Mouse (Mus musculus) stomach, embryonic 14.5 days (tissue): ENCODE results near the gene Hdgfl3. TPM values are rescaled to one million over a fixed set of nuclear protein-coding genes. Genes with fewer than 3 reads are reported as not detected.

Experiments
- ATAC-seq: fragments of 200-750 bp; cut with Nextera tagmentation; 2 replicates; pipeline ENCODE4 v1.8.0; 2017; ENCODE audit warnings: low read depth, moderate TSS enrichment; ENCODE audit not compliant: insufficient number of reproducible peaks, insufficient read depth, low FRiP score
- H3K27ac ChIP-seq: fragments of 300-500 bp; sonication (generic); 2 replicates; pipeline ENCODE4 v1.5.1; 2014; ENCODE audit warnings: mild to moderate bottlenecking, low read length, moderate library complexity, mixed read lengths
- H3K27me3 ChIP-seq: fragments of 300-500 bp; sonication (generic); 2 replicates; pipeline ENCODE4 v1.6.1; 2014; ENCODE audit warnings: low read length, control low read depth, mixed read lengths; ENCODE audit not compliant: control insufficient read depth, insufficient read depth
- H3K36me3 ChIP-seq: fragments of 300-500 bp; sonication (generic); 2 replicates; pipeline ENCODE4 v1.6.1; 2014; ENCODE audit warnings: mild to moderate bottlenecking, control low read depth, low read length, moderate library complexity, mixed read lengths; ENCODE audit not compliant: control insufficient read depth, insufficient read depth
- H3K4me1 ChIP-seq: fragments of 300-500 bp; sonication (generic); 2 replicates; pipeline ENCODE4 v1.6.1; 2014; ENCODE audit warnings: low read length, control low read depth, mixed read lengths; ENCODE audit not compliant: control insufficient read depth, insufficient read depth
- H3K4me2 ChIP-seq: fragments of 300-500 bp; sonication (generic); replicated peaks from 2 replicates; pipeline ENCODE4 v1.6.1; 2014; ENCODE audit warnings: low read depth, low read length, control low read depth
- H3K4me3 ChIP-seq: fragments of 300-500 bp; sonication (generic); 2 replicates; pipeline ENCODE4 v1.5.1; 2014; ENCODE audit warnings: low read depth, low read length, control low read depth
- H3K9ac ChIP-seq: fragments of 300-500 bp; sonication (generic); replicated peaks from 2 replicates; pipeline ENCODE4 v1.6.1; 2014; ENCODE audit warnings: low read depth, mild to moderate bottlenecking, control low read depth, low read length, moderate library complexity, mixed read lengths
- H3K9me3 ChIP-seq: fragments of 300-500 bp; sonication (generic); 2 replicates; pipeline ENCODE4 v1.6.1; 2016; ENCODE audit warnings: low read depth, low read length, control low read depth; ENCODE audit not compliant: control insufficient read depth
- WGBS: fragments of 180-500 bp; shearing (Covaris S2); extraction: QIAGEN DNeasy Blood & Tissue Kit; methylation state at CpG from one replicate; pipeline ENCODE4 v1.1.7; 2014; 5-methylcytosine and 5-hydroxymethylcytosine counted together
- polyA plus RNA-seq: library from polyadenylated mRNA; unstranded; fragments of >200 nt; fragmentation: Nextera tagmentation; extraction: Ambion mirVana; gene quantifications from 2 replicates; pipeline ENCODE4 v1.2.1, GENCODE M21; 2014

The Hdgfl3 gene
- polyA plus RNA-seq, 1 experiment from 2014 or later = 20.2 TPM

DNA sequence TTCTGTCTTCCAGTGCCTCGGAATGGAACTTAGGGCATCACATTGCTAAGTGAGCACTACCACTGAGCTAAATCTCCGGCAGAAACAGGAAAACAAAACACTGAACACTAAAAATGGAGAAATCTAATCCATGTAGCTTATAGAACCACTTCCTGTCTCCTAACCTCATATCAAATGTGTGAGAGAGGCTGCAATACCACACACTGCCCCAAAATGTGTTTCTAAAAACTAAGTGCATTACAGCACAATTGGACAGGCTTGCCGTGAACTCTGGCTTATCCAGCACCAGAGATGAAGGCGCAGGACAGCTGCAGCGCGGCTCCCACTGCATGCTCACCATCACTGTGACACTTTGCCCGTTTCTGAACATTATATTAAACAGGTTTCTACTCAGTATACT, 5.3 kb downstream of the Hdgfl3 start:
- no peak overlapping the region for H3K27ac ChIP-seq
- H3K9ac ChIP-seq = no peak overlapping the region
- H3K4me2 ChIP-seq = no peak overlapping the region
- H3K9me3 ChIP-seq = no peaks in the 10 kb centered on the region
- no peaks in the 10 kb centered on the region for H3K27me3 ChIP-seq
- no peak for ATAC-seq
- WGBS = 75% methylated on average over 7 of the region's 7 CpGs
- no peaks in the 10 kb centered on the region for H3K36me3 ChIP-seq
- H3K4me1 ChIP-seq = peaks cover 5% of the 10 kb centered on the region; the same call in 1 of the 2 replicates
- H3K4me3 ChIP-seq = no peak overlapping the region

DNA sequence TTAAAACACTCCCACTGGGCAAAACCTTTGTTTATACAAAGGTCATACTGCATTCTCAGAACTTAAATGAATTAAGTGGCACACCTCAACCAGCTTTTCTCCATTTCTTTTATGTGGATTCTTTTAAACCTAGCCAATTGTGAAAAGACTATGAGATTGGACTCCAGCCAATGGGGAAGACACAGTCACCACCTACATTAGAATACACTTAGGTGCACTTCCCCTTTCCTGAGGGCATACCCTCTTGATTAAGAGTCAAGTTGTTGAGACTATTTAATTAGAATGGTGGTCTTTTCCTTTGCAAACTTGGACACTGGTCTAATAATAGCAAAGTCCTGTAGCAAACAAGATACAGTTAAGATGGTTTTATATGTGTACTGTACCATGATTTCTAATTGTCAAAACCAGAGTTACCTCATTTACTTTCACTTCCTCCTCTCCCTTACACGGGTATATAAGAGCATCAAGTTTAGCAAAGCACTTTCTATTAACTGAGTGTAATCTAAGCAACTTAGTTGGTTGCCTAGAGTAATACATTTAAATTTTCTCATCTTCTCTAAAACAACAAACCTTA, 12.8 kb downstream of the Hdgfl3 start:
- H3K9me3 ChIP-seq = no peaks in the 10 kb centered on the region
- no peak overlapping the region for H3K9ac ChIP-seq
- no peaks in the 10 kb centered on the region for H3K27me3 ChIP-seq
- no peaks in the 10 kb centered on the region for H3K4me1 ChIP-seq
- no peak overlapping the region for H3K27ac ChIP-seq
- ATAC-seq = no peak
- 53% methylated on average over 1 of the region's 1 CpGs for WGBS
- no peaks in the 10 kb centered on the region for H3K36me3 ChIP-seq
- H3K4me2 ChIP-seq = no peak overlapping the region
- no peak overlapping the region for H3K4me3 ChIP-seq

DNA sequence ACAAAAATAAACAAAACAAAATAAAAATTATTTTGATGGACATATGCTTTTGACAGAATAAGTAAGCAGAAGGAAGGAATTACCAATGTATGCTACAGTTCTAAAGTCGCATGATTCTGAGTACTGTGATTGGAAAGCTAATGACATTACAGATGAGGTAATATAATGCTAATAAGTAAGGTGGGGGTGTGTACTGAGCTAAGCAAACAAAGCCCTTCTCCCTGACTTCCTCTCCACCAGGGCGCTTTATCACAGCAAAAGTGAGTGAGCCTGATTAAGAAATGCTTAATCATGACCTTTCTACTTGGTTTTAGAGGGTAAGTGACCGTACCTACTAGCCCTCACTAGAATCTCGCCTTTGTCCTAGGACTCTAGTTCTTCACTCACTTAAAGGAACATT, 14.0 kb downstream of the Hdgfl3 start:
- ATAC-seq = no peak
- no peak overlapping the region for H3K4me3 ChIP-seq
- 70% methylated on average over 4 of the region's 4 CpGs for WGBS
- no peaks in the 10 kb centered on the region for H3K9me3 ChIP-seq
- no peak overlapping the region for H3K9ac ChIP-seq
- H3K27ac ChIP-seq = no peak overlapping the region
- H3K36me3 ChIP-seq = no peaks in the 10 kb centered on the region
- no peaks in the 10 kb centered on the region for H3K4me1 ChIP-seq
- no peaks in the 10 kb centered on the region for H3K27me3 ChIP-seq
- H3K4me2 ChIP-seq = no peak overlapping the region

DNA sequence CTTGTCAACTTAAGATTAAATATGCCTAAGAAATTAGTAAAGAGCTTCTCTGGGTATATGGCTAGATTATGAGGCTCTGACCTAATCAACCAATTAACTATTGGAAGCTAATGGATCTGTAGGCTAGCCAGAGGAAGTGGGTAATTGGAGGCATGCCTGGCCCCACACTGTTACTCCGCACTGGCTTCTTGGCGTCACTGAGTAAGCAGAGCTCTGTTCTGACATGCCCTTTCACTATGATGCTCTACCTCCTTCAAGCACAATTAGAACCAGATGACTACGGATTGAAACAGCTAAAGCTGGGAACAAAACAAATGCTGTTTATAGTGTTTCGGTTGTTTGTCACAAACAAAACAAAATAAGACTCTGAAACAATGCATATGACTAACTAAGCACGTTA, 16.0 kb downstream of the Hdgfl3 start:
- Histone ChIP-seq H3K9ac (no peak overlapping the region), H3K9me3 (no peaks in the 10 kb centered on the region), H3K27ac (no peak overlapping the region), H3K36me3 (no peaks in the 10 kb centered on the region), H3K4me1 (no peaks in the 10 kb centered on the region), H3K4me3 (no peak overlapping the region), H3K4me2 (no peak overlapping the region), H3K27me3 (no peaks in the 10 kb centered on the region)
- ATAC-seq = no peak
- 79% methylated on average over 5 of the region's 5 CpGs for WGBS

DNA sequence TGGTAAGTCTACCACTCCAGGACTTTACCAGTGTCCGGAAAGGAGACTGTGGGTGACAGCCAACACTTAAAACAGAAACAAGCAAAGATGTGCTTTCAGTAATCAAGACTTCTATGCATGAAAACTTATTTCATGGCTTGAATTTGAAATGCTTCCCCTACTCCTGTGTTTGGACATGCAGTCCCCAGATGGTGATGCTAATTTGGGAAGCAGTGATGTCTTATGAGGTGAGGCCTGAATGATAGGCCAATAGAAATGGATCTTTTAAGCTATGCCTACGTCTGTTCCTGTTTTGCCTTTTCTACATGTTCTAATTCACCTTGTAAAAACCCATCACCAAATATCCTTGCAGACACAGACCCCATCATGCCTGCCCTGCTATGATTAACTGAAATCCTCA, 29.3 kb downstream of the Hdgfl3 start:
- H3K9ac ChIP-seq = no peak overlapping the region
- H3K27ac ChIP-seq = no peak overlapping the region
- no peak overlapping the region for H3K4me2 ChIP-seq
- no peaks in the 10 kb centered on the region for H3K27me3 ChIP-seq
- no peak overlapping the region for H3K4me3 ChIP-seq
- no peaks in the 10 kb centered on the region for H3K36me3 ChIP-seq
- 86% methylated on average over 2 of the region's 2 CpGs for WGBS
- ATAC-seq = no peak
- H3K4me1 ChIP-seq = no peaks in the 10 kb centered on the region
- no peaks in the 10 kb centered on the region for H3K9me3 ChIP-seq

DNA sequence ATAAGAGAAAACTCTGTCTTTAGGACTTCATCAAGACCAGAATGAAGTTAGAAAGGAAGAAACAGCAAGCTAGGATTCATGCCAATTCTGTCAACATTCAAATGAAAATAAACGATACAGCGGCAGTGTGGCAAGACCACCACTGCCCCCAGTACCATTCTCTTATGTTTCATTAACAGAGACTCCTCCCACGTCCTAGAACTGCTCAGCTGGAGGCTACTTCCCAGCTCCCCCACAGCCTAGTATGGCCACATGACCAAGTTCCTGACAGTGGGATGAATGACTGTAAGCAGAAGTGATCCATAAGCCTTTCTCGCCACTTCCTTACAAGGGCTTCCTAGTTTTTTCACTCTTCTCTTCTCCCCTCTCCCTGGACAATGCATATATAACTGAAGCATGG, 30.2 kb downstream of the Hdgfl3 start:
- Histone ChIP-seq H3K36me3 (no peaks in the 10 kb centered on the region; the same call in 1 of the 2 replicates), H3K4me1 (no peaks in the 10 kb centered on the region), H3K9ac (no peak overlapping the region), H3K4me2 (no peak overlapping the region), H3K27ac (no peak overlapping the region), H3K4me3 (no peak overlapping the region), H3K9me3 (no peaks in the 10 kb centered on the region), H3K27me3 (no peaks in the 10 kb centered on the region)
- WGBS = 47% methylated on average over 4 of the region's 4 CpGs
- no peak; the same call in 1 of the 2 replicates for ATAC-seq

DNA sequence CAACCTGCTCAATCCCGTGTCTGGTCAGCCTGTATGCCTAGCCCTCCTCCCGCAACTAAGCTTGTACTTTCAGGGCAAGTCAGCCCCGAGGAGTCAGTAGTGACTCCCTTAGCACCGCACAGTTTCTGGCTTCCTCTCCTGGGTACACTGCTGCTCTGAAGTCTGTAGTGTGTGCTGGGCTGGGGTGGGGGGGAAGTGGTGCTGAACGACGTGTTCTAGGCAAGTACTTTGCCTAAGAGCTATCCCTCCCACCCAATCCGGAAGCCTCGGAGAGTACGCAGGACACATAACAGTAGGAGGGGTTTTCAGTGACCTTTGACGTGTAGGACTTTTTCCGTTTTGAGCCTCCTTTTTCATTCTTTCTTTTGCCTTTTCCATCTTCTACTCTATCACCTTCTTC, 34.9 kb downstream of the Hdgfl3 start:
- Histone ChIP-seq H3K36me3 (no peaks in the 10 kb centered on the region; the same call in 1 of the 2 replicates), H3K4me1 (no peaks in the 10 kb centered on the region), H3K9ac (no peak overlapping the region), H3K27ac (no peak overlapping the region), H3K4me3 (no peak overlapping the region), H3K9me3 (no peaks in the 10 kb centered on the region), H3K27me3 (no peaks in the 10 kb centered on the region), H3K4me2 (no peak overlapping the region)
- no peak for ATAC-seq
- 56% methylated on average over 11 of the region's 11 CpGs for WGBS

DNA sequence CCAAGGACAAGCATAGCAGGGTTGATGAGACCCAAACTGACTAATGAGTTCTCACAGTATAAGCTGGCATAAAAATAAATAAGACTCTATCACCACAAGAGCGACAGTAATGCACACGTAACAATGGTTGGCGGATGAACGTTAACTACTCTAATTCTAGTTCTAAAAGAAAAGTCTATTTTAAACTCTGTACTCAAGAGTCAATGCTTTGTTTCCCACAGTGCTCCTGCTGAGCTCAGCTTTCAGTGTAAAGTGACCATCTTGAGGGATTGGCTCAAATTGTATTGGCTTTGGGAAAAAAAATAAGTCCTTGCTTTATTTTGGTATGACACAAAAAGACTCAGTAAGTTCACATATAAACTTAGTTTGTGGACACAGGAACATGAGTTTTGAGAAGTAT, 49.1 kb downstream of the Hdgfl3 start:
- H3K4me1 ChIP-seq = no peaks in the 10 kb centered on the region
- no peaks in the 10 kb centered on the region; the same call in 1 of the 2 replicates for H3K36me3 ChIP-seq
- H3K27me3 ChIP-seq = no peaks in the 10 kb centered on the region
- ATAC-seq = no peak
- H3K4me2 ChIP-seq = no peak overlapping the region
- no peak overlapping the region for H3K9ac ChIP-seq
- no peak overlapping the region for H3K27ac ChIP-seq
- H3K4me3 ChIP-seq = no peak overlapping the region
- 82% methylated on average over 4 of the region's 4 CpGs for WGBS
- H3K9me3 ChIP-seq = no peaks in the 10 kb centered on the region

DNA sequence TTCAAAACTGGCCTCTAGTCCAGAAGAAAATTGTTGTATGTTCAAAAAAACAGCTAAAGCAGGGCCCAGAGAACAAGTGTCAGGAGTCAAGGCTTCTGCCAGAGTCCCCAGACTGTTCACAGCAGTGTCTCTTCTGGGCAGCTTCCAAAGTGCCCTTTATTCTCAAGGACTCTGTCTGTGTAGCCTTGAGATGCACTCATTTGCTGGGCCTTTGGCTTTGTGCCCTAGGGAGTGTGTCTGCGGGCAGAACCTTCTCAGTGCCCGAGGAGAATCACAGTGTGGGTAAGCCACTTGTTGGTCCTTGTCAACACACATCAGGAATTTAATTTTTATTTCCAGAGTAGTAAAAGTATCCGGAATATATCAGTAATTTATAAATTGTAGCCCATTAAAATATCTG, 52.7 kb downstream of the Hdgfl3 start:
- 78% methylated on average over 3 of the region's 3 CpGs for WGBS
- no peaks in the 10 kb centered on the region; the same call in 1 of the 2 replicates for H3K36me3 ChIP-seq
- no peaks in the 10 kb centered on the region for H3K27me3 ChIP-seq
- no peak overlapping the region for H3K4me3 ChIP-seq
- H3K4me2 ChIP-seq = no peak overlapping the region
- no peak for ATAC-seq
- no peak overlapping the region for H3K27ac ChIP-seq
- H3K9ac ChIP-seq = no peak overlapping the region
- no peaks in the 10 kb centered on the region for H3K4me1 ChIP-seq
- no peaks in the 10 kb centered on the region for H3K9me3 ChIP-seq
